Mouse (Mus musculus): ENCODE measurements around the gene Galntl6. TPM values are rescaled to one million over a fixed set of nuclear protein-coding genes. Genes with fewer than 3 reads are reported as not detected.
A peak's percentile ranks its signal among the peaks of the same experiment; 100 is the strongest.

Gene Galntl6
- total RNA-seq, 2 experiments from 2014 or later = 51.7 to 55.3 TPM

GRCm38 (mm10) chr8:57974093-57974492 is 938.3 kb downstream of the Galntl6 start:
- peak in 1 of 2 experiments; percentile 22 for DNase-seq (ENCODE audit: low spot score in 2 of 2)

GRCm38 (mm10) chr8:57972832-57973231 is 939.6 kb downstream of the Galntl6 start:
- no peak for DNase-seq (ENCODE audit: low spot score in 2 of 2)

GRCm38 (mm10) chr8:57966676-57967075 is 945.8 kb downstream of the Galntl6 start:
- peak in 1 of 2 experiments; percentile 30 for DNase-seq (ENCODE audit: low spot score in 2 of 2)

- DNase-seq (ENCODE audit: low spot score in 2 of 2) = no peak
These were observed 946.9 kb downstream of the Galntl6 start for GRCm38 (mm10) chr8:57965508-57965907.

- DNase-seq (ENCODE audit: low spot score in 2 of 2) = peak in 1 of 2 experiments; percentile 52
These were observed 949.9 kb downstream of the Galntl6 start for GRCm38 (mm10) chr8:57962286-57963110.

- no peak for DNase-seq (ENCODE audit: low spot score in 2 of 2)
These were observed 953.3 kb downstream of the Galntl6 start for GRCm38 (mm10) chr8:57959136-57959535.

GRCm38 (mm10) chr8:57958121-57958901 is 954.1 kb downstream of the Galntl6 start:
- no peak for DNase-seq (ENCODE audit: low spot score in 2 of 2)

- DNase-seq (ENCODE audit: low spot score in 2 of 2) = no peak
These were observed 956.9 kb downstream of the Galntl6 start for GRCm38 (mm10) chr8:57955501-57955900.

- no peak for DNase-seq (ENCODE audit: low spot score in 2 of 2)
These were observed 971.3 kb downstream of the Galntl6 start for GRCm38 (mm10) chr8:57941113-57941512.

GRCm38 (mm10) chr8:57939856-57940420 is 972.5 kb downstream of the Galntl6 start:
- no peak for DNase-seq (ENCODE audit: low spot score in 2 of 2)

- peak; percentile 65 to 78 for DNase-seq (ENCODE audit: low spot score in 2 of 2)
These were observed 973.1 kb downstream of the Galntl6 start for GRCm38 (mm10) chr8:57939177-57939855.

GRCm38 (mm10) chr8:57927074-57927473 is 985.4 kb downstream of the Galntl6 start:
- no peak for DNase-seq (ENCODE audit: low spot score in 2 of 2)

GRCm38 (mm10) chr8:57923556-57923955 is 988.9 kb downstream of the Galntl6 start:
- no peak for DNase-seq (ENCODE audit: low spot score in 2 of 2)

- no peak for DNase-seq (ENCODE audit: low spot score in 2 of 2)
These were observed 989.3 kb downstream of the Galntl6 start for GRCm38 (mm10) chr8:57923130-57923529.

GRCm38 (mm10) chr8:57922214-57923070 is 990.0 kb downstream of the Galntl6 start:
- DNase-seq (ENCODE audit: low spot score in 2 of 2) = no peak

- DNase-seq (ENCODE audit: low spot score in 2 of 2) = no peak
These were observed 992.0 kb downstream of the Galntl6 start for GRCm38 (mm10) chr8:57920326-57920903.

GRCm38 (mm10) chr8:57918720-57919640 is 993.5 kb downstream of the Galntl6 start:
- no peak for DNase-seq (ENCODE audit: low spot score in 2 of 2)

GRCm38 (mm10) chr8:57893360-57893759 is 1019.1 kb downstream of the Galntl6 start:
- no peak for DNase-seq (ENCODE audit: low spot score in 2 of 2)

GRCm38 (mm10) chr8:57892115-57892514 is 1020.3 kb downstream of the Galntl6 start:
- DNase-seq (ENCODE audit: low spot score in 2 of 2) = peak in 1 of 2 experiments; percentile 13
